Mouse (Mus musculus): ENCODE measurements around the gene Gm10643. TPM values are rescaled to one million over a fixed set of nuclear protein-coding genes. Genes with fewer than 3 reads are reported as not detected.
A peak's percentile ranks its signal among the peaks of the same experiment; 100 is the strongest.

Gm10643 gene
- polyA plus RNA-seq, 1 experiment from 2014 or later: 1.2 TPM

GRCm38 (mm10) chr8:84027449-84027848 lies 37.5 kb downstream of the Gm10643 start:
- WGBS: 24% methylated on average over 10 of the region's 10 CpGs
- no peak overlapping the region for H3K4me2 ChIP-seq (replicated peaks; ENCODE audit: low read depth, low read length)
- H3K36me3 ChIP-seq (ENCODE audit: insufficient read depth, low read length): no peaks in the 10 kb centered on the region; the same call in 1 of the 2 replicates
- no peak overlapping the region for H3K27ac ChIP-seq (ENCODE audit: low read length)
- no peak for ATAC-seq (ENCODE audit: low FRiP score, low TSS enrichment)
- H3K4me3 ChIP-seq (ENCODE audit: low read length): no peak overlapping the region
- no peak overlapping the region for H3K9ac ChIP-seq (replicated peaks; ENCODE audit: low read length)
- no peaks in the 10 kb centered on the region; the same call in 1 of the 2 replicates for H3K27me3 ChIP-seq (ENCODE audit: insufficient read depth, low read length)
- peaks cover 30% of the 10 kb centered on the region for H3K4me1 ChIP-seq (ENCODE audit: insufficient read depth, low read length)
- H3K9me3 ChIP-seq (ENCODE audit: low read length): no peaks in the 10 kb centered on the region

GRCm38 (mm10) chr8:84025863-84026262 lies 39.1 kb downstream of the Gm10643 start:
- Histone ChIP-seq H3K4me3 (ENCODE audit: low read length) (peak overlapping the region; percentile 54), H3K9ac (replicated peaks; ENCODE audit: low read length) (peak overlapping the region; percentile 63)

GRCm38 (mm10) chr8:84024171-84024570 lies 40.8 kb downstream of the Gm10643 start:
- H3K4me1 ChIP-seq (ENCODE audit: insufficient read depth, low read length): peaks cover 46% of the 10 kb centered on the region
- 11% methylated on average over 10 of the region's 10 CpGs for WGBS
- peak overlapping the region; percentile 39; the same call in 1 of the 2 replicates for H3K27ac ChIP-seq (ENCODE audit: low read length)
- H3K27me3 ChIP-seq (ENCODE audit: insufficient read depth, low read length): peaks cover 3% of the 10 kb centered on the region; the same call in 1 of the 2 replicates
- 0 out of 2 replicates have a peak overlapping the region, but pooled peaks have one; percentile 16 for H3K4me2 ChIP-seq (replicated peaks; ENCODE audit: low read depth, low read length)
- no peaks in the 10 kb centered on the region for H3K9me3 ChIP-seq (ENCODE audit: low read length)
- no peaks in the 10 kb centered on the region; the same call in 1 of the 2 replicates for H3K36me3 ChIP-seq (ENCODE audit: insufficient read depth, low read length)
- no peak for ATAC-seq (ENCODE audit: low FRiP score, low TSS enrichment)
- H3K9ac ChIP-seq (replicated peaks; ENCODE audit: low read length): no peak overlapping the region
- no peak overlapping the region for H3K4me3 ChIP-seq (ENCODE audit: low read length)

More at GRCm38 (mm10) chr8:84025863-84026262, 39.1 kb downstream of the Gm10643 start:
- peaks cover 46% of the 10 kb centered on the region for H3K4me1 ChIP-seq (ENCODE audit: insufficient read depth, low read length)
- peaks cover 3% of the 10 kb centered on the region; the same call in 1 of the 2 replicates for H3K27me3 ChIP-seq (ENCODE audit: insufficient read depth, low read length)
- 2% methylated on average over 40 of the region's 41 CpGs for WGBS
- H3K4me2 ChIP-seq (replicated peaks; ENCODE audit: low read depth, low read length): peak overlapping the region; percentile 77
- H3K9me3 ChIP-seq (ENCODE audit: low read length): no peaks in the 10 kb centered on the region
- H3K27ac ChIP-seq (ENCODE audit: low read length): no peak overlapping the region
- ATAC-seq (ENCODE audit: low FRiP score, low TSS enrichment): peak; percentile 46
- no peaks in the 10 kb centered on the region; the same call in 1 of the 2 replicates for H3K36me3 ChIP-seq (ENCODE audit: insufficient read depth, low read length)

- H3K27me3 ChIP-seq (ENCODE audit: insufficient read depth, low read length): peaks cover 3% of the 10 kb centered on the region; the same call in 1 of the 2 replicates
- H3K36me3 ChIP-seq (ENCODE audit: insufficient read depth, low read length): no peaks in the 10 kb centered on the region; the same call in 1 of the 2 replicates
- peak overlapping the region; percentile 61 for H3K4me2 ChIP-seq (replicated peaks; ENCODE audit: low read depth, low read length)
- H3K27ac ChIP-seq (ENCODE audit: low read length): peak overlapping the region; percentile 39; the same call in 1 of the 2 replicates
- H3K9ac ChIP-seq (replicated peaks; ENCODE audit: low read length): peak overlapping the region; percentile 44
- H3K4me3 ChIP-seq (ENCODE audit: low read length): peak overlapping the region; percentile 16; the same call in 1 of the 2 replicates
- peak; percentile 26 for ATAC-seq (ENCODE audit: low FRiP score, low TSS enrichment)
- no peaks in the 10 kb centered on the region for H3K9me3 ChIP-seq (ENCODE audit: low read length)
- WGBS: 25% methylated on average over 1 of the region's 1 CpGs
- H3K4me1 ChIP-seq (ENCODE audit: insufficient read depth, low read length): peaks cover 46% of the 10 kb centered on the region
Measured at GRCm38 (mm10) chr8:84023631-84024030, 41.3 kb downstream of the Gm10643 start.

DNA sequence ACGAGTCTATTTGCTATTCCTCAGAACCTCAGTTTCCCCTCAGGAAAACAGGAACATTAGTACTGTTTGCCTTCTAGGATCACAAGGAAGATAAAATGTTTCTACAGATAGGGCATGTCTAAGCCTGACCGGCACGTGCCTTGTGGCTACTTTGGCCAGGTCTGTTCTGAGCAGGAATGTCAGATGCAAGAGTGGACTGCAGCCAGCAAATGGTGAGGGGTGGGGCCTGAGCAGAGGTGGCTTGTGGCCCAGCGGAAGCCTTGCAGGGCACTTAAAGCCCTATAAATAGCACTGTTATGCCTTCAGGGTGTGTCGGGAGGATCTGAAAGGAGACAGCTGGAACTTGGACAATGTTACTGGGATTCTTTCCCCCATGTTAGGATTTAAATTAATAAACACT lies 41.9 kb downstream of the Gm10643 start:
- H3K27me3 ChIP-seq (ENCODE audit: insufficient read depth, low read length): peaks cover 3% of the 10 kb centered on the region; the same call in 1 of the 2 replicates
- peak overlapping the region; percentile 64; the same call in 1 of the 2 replicates for H3K27ac ChIP-seq (ENCODE audit: low read length)
- H3K4me1 ChIP-seq (ENCODE audit: insufficient read depth, low read length): peaks cover 46% of the 10 kb centered on the region
- peak overlapping the region; percentile 61 for H3K4me2 ChIP-seq (replicated peaks; ENCODE audit: low read depth, low read length)
- H3K9me3 ChIP-seq (ENCODE audit: low read length): no peaks in the 10 kb centered on the region
- H3K36me3 ChIP-seq (ENCODE audit: insufficient read depth, low read length): no peaks in the 10 kb centered on the region; the same call in 1 of the 2 replicates
- ATAC-seq (ENCODE audit: low FRiP score, low TSS enrichment): peak; percentile 36; the same call in 1 of the 2 replicates
- peak overlapping the region; percentile 16; the same call in 1 of the 2 replicates for H3K4me3 ChIP-seq (ENCODE audit: low read length)
- peak overlapping the region; percentile 44 for H3K9ac ChIP-seq (replicated peaks; ENCODE audit: low read length)
- 6% methylated on average over 5 of the region's 5 CpGs for WGBS

DNA sequence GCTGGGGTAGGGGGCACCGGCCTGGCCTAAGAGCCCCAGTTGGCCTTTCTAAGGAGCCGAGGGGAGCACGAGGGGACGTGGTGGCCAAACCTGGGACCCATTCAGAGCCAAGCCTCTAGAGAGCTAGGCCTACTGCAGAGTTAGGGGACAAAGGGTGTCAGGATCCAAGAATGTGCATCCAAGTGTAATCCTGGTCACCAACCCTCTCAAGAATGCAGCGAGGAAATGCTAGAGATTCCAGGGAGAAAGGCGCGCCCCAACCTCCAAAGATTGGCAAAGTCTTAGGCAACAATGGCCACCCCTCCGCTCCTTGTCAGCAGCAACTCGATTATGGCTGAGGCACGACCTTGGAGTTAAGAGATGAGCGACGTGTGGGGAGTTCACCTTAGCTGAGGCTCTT lies 43.4 kb downstream of the Gm10643 start:
- Histone ChIP-seq H3K4me2 (replicated peaks; ENCODE audit: low read depth, low read length) (peak overlapping the region; percentile 61), H3K36me3 (ENCODE audit: insufficient read depth, low read length) (no peaks in the 10 kb centered on the region), H3K27me3 (ENCODE audit: insufficient read depth, low read length) (peaks cover 3% of the 10 kb centered on the region; the same call in 1 of the 2 replicates), H3K4me3 (ENCODE audit: low read length) (peak overlapping the region; percentile 44), H3K27ac (ENCODE audit: low read length) (peak overlapping the region; percentile 91), H3K4me1 (ENCODE audit: insufficient read depth, low read length) (peaks cover 46% of the 10 kb centered on the region), H3K9me3 (ENCODE audit: low read length) (no peaks in the 10 kb centered on the region), H3K9ac (replicated peaks; ENCODE audit: low read length) (peak overlapping the region; percentile 74)
- WGBS: 32% methylated on average over 12 of the region's 12 CpGs
- peak; percentile 9 for ATAC-seq (ENCODE audit: low FRiP score, low TSS enrichment)

GRCm38 (mm10) chr8:84021096-84021495 lies 43.8 kb downstream of the Gm10643 start, which contains the start of gene Palm3:
TSS of gene Palm3 (plus strand) at chr8:84021471.
- H3K9ac ChIP-seq (replicated peaks; ENCODE audit: low read length): peak within 1 kb of the TSS; percentile 74

GRCm38 (mm10) chr8:84019738-84020137 lies 45.2 kb downstream of the Gm10643 start:
- no peak overlapping the region for H3K9ac ChIP-seq (replicated peaks; ENCODE audit: low read length)
- H3K27ac ChIP-seq (ENCODE audit: low read length): no peak overlapping the region
- WGBS: 79% methylated on average over 9 of the region's 9 CpGs
- H3K4me1 ChIP-seq (ENCODE audit: insufficient read depth, low read length): peaks cover 32% of the 10 kb centered on the region
- no peak overlapping the region for H3K4me2 ChIP-seq (replicated peaks; ENCODE audit: low read depth, low read length)
- no peaks in the 10 kb centered on the region for H3K9me3 ChIP-seq (ENCODE audit: low read length)
- ATAC-seq (ENCODE audit: low FRiP score, low TSS enrichment): no peak
- no peak overlapping the region for H3K4me3 ChIP-seq (ENCODE audit: low read length)
- H3K27me3 ChIP-seq (ENCODE audit: insufficient read depth, low read length): 0 out of 2 replicates have a peak, but pooled peaks cover 3% of the 10 kb centered on the region
- no peaks in the 10 kb centered on the region for H3K36me3 ChIP-seq (ENCODE audit: insufficient read depth, low read length)

More at GRCm38 (mm10) chr8:84021096-84021495, 43.8 kb downstream of the Gm10643 start, which contains the start of gene Palm3:
- peak within 1 kb of the TSS; percentile 61 for H3K4me2 ChIP-seq (replicated peaks; ENCODE audit: low read depth, low read length)
- 0 out of 2 replicates have a peak, but pooled peaks cover 3% of the 10 kb centered on the region for H3K27me3 ChIP-seq (ENCODE audit: insufficient read depth, low read length)
- peak within 1 kb of the TSS; percentile 44 for H3K4me3 ChIP-seq (ENCODE audit: low read length)
- H3K9me3 ChIP-seq (ENCODE audit: low read length): no peaks in the 10 kb centered on the region
- peaks cover 42% of the 10 kb centered on the region for H3K4me1 ChIP-seq (ENCODE audit: insufficient read depth, low read length)
- WGBS: 4% methylated on average over 18 of the region's 18 CpGs
- H3K27ac ChIP-seq (ENCODE audit: low read length): peak within 1 kb of the TSS; percentile 91
- ATAC-seq (ENCODE audit: low FRiP score, low TSS enrichment): peak; percentile 91
- no peaks in the 10 kb centered on the region for H3K36me3 ChIP-seq (ENCODE audit: insufficient read depth, low read length)

DNA sequence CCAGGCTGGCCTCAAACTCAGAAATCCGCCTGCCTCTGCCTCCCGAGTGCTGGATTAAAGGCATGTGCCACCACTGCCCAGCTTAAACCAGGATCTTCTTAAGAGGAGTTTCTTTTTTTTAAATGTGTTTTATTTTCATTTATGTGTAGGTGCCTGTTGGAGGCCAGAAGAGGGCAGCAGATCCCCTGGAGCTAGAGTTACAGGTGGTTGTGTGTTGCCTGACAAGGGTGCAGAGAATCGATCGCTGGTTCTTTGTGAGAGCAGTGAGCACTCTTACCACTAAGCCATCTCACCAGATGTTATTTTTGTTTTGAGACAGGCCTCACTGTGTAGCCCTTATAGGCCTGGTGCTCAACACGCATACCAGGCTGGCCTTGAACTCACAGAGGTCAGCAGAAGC lies 49.1 kb downstream of the Gm10643 start:
- no peaks in the 10 kb centered on the region for H3K9me3 ChIP-seq (ENCODE audit: low read length)
- H3K27ac ChIP-seq (ENCODE audit: low read length): no peak overlapping the region
- no peak for ATAC-seq (ENCODE audit: low FRiP score, low TSS enrichment)
- peaks cover 16% of the 10 kb centered on the region for H3K4me1 ChIP-seq (ENCODE audit: insufficient read depth, low read length)
- no peak overlapping the region for H3K4me3 ChIP-seq (ENCODE audit: low read length)
- no peak overlapping the region for H3K4me2 ChIP-seq (replicated peaks; ENCODE audit: low read depth, low read length)
- H3K27me3 ChIP-seq (ENCODE audit: insufficient read depth, low read length): peaks cover 27% of the 10 kb centered on the region
- no peak overlapping the region for H3K9ac ChIP-seq (replicated peaks; ENCODE audit: low read length)
- WGBS: 92% methylated on average over 5 of the region's 5 CpGs
- no peaks in the 10 kb centered on the region for H3K36me3 ChIP-seq (ENCODE audit: insufficient read depth, low read length)
